Mouse (Mus musculus): ENCODE measurements around the gene Ppp2r5c. TPM values are rescaled to one million over a fixed set of nuclear protein-coding genes. Genes with fewer than 3 reads are reported as not detected.

Gene Ppp2r5c
- total and polyA plus RNA-seq, 2 experiments from 2014 or later = 169 to 191 TPM

DNA sequence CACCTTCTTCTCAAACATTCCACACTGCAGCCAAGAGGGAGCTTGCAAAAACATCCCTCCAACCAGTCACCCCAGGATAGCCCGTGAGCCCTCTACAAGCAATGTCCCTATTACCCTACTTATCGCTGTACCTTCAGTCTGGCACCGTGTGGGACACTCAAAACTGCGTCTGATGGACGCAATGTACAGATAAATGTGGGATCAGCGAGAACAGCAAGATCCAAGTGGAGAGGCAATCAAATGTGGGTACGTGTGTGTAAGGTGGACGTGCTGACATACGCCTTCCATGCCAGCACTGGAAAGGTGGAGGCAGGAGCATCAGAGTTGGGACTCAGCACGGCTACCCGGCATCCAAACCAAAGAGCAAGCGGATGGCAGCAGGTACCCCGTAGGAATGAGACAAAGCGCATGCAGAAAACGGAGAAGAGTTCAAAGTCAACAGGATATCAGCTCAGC is 143.9 kb downstream of the Ppp2r5c start:
- Histone ChIP-seq H3K9me3 (ENCODE audit: low read length) (no peaks in the 10 kb centered on the region), H3K4me2 (ENCODE audit: low read depth) (peak overlapping the region; percentile 90), H3K4me3 (ENCODE audit: low read depth, low read length) (peak overlapping the region; percentile 87), H3K4me1 (ENCODE audit: insufficient read depth) (peaks cover 9% of the 10 kb centered on the region), H3K36me3 (ENCODE audit: insufficient read depth) (no peaks in the 10 kb centered on the region), H3K27ac (ENCODE audit: low read depth, low read length) (peak overlapping the region; percentile 98), H3K9ac (peak overlapping the region; percentile 90), H3K27me3 (ENCODE audit: insufficient read depth, low read length) (no peaks in the 10 kb centered on the region)
- DNase-seq = no peak
- WGBS = 4% methylated on average over 15 of the region's 15 CpGs
- ATAC-seq = peak; percentile 34; the same call in 1 of the 2 replicates
- no peak for TF ChIP-seq CTCF (IDR thresholded peaks at IDR 0.05; ENCODE audit: low read depth)

DNA sequence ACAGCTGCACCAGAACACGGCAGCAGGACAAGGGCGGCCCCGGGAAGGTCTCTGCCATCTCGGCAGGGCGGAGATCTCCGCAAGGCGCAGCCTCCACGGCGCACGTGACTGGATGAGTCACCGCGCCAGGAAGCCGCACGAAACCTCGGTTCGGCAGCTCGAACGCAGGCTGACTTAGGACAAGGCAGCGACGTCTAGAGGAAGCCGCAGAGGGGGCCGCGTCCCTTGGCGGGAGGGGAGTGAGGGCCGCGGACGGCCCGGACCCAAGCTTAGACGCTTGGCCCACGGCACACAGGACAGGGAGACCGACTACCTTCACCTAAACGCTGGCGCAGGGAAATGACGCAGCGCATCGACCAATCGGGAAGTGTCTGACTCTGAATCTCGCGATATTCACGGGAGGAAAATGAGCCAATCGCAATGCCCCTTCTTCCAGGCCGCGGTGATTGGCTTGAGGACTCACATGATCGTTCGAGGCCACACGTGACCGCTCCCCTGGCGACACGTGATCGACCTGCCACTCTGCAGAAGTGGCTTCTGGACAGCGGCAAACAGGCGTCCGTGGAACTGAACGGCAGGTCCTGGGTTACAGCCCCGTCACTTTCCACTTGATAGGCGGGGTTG is 144.5 kb downstream of the Ppp2r5c start:
- Histone ChIP-seq H3K4me2 (ENCODE audit: low read depth) (peak overlapping the region; percentile 90), H3K27me3 (ENCODE audit: insufficient read depth, low read length) (no peaks in the 10 kb centered on the region), H3K36me3 (ENCODE audit: insufficient read depth) (no peaks in the 10 kb centered on the region), H3K9me3 (ENCODE audit: low read length) (no peaks in the 10 kb centered on the region), H3K9ac (peak overlapping the region; percentile 90), H3K4me3 (ENCODE audit: low read depth, low read length) (peak overlapping the region; percentile 87), H3K27ac (ENCODE audit: low read depth, low read length) (peak overlapping the region; percentile 98), H3K4me1 (ENCODE audit: insufficient read depth) (peaks cover 9% of the 10 kb centered on the region)
- ATAC-seq (peak; percentile 98), DNase-seq (peak; percentile 100)
- no peak for TF ChIP-seq CTCF (IDR thresholded peaks at IDR 0.05; ENCODE audit: low read depth)
- 2% methylated on average over 56 of the region's 56 CpGs for WGBS

DNA sequence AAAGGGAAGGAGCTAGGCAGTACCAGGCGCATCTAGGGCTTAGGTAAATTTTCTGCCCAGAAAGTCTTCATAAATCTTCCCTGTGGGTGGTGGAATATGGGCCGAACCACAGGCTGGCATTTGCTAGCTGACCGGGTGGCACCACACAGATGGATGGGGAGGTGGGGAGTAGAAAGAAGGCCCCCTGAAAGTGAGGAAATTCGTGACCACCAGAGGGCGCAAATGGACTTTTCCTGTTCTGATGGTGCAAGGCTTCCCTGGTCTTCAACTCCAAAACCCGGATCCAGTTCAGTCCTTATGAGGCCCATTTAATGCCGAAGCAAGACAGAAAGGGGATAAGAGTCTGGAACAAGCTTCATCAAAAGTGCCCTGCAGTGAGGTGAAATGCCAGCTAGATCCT is 151.6 kb downstream of the Ppp2r5c start:
- peaks cover 12% of the 10 kb centered on the region for H3K4me1 ChIP-seq (ENCODE audit: insufficient read depth)
- H3K9ac ChIP-seq = no peak overlapping the region
- no peaks in the 10 kb centered on the region for H3K9me3 ChIP-seq (ENCODE audit: low read length)
- no peak for ATAC-seq
- no peak overlapping the region for H3K4me2 ChIP-seq (ENCODE audit: low read depth)
- 5% methylated on average over 7 of the region's 7 CpGs for WGBS
- DNase-seq = peak; percentile 80
- no peaks in the 10 kb centered on the region for H3K36me3 ChIP-seq (ENCODE audit: insufficient read depth)
- no peak overlapping the region for H3K4me3 ChIP-seq (ENCODE audit: low read depth, low read length)
- peak; percentile 78 for TF ChIP-seq CTCF (IDR thresholded peaks at IDR 0.05; ENCODE audit: low read depth)
- H3K27me3 ChIP-seq (ENCODE audit: insufficient read depth, low read length) = no peaks in the 10 kb centered on the region
- H3K27ac ChIP-seq (ENCODE audit: low read depth, low read length) = no peak overlapping the region

DNA sequence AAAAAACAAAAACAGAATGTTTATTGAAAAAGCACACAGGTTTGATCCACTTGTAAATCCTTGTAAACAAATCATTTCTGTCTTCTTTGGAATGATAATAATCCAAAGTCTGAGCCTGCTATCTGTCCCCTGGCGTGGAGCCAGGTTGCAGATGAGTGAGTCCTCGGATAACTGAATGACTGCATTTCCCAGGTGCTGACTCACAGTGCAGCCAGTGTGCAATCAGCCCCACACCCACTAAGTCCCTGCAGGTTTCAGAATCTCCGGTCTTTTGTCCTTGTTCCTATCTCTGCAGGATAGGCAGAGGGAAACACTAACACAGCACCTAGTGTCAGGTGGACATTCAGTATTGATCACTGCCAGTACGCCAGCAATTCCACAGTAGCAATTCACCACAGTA is 152.9 kb downstream of the Ppp2r5c start:
- Histone ChIP-seq H3K27me3 (ENCODE audit: insufficient read depth, low read length) (no peaks in the 10 kb centered on the region), H3K9me3 (ENCODE audit: low read length) (no peaks in the 10 kb centered on the region), H3K27ac (ENCODE audit: low read depth, low read length) (peak overlapping the region; percentile 29; the same call in 1 of the 2 replicates), H3K36me3 (ENCODE audit: insufficient read depth) (no peaks in the 10 kb centered on the region), H3K4me1 (ENCODE audit: insufficient read depth) (peaks cover 18% of the 10 kb centered on the region), H3K9ac (0 out of 2 replicates have a peak overlapping the region, but pooled peaks have one; percentile 99), H3K4me2 (ENCODE audit: low read depth) (peak overlapping the region; percentile 77), H3K4me3 (ENCODE audit: low read depth, low read length) (0 out of 2 replicates have a peak overlapping the region, but pooled peaks have one; percentile 99)
- 63% methylated on average over 4 of the region's 4 CpGs for WGBS
- no peak for ATAC-seq
- no peak for TF ChIP-seq CTCF (IDR thresholded peaks at IDR 0.05; ENCODE audit: low read depth)
- DNase-seq = peak; percentile 4

DNA sequence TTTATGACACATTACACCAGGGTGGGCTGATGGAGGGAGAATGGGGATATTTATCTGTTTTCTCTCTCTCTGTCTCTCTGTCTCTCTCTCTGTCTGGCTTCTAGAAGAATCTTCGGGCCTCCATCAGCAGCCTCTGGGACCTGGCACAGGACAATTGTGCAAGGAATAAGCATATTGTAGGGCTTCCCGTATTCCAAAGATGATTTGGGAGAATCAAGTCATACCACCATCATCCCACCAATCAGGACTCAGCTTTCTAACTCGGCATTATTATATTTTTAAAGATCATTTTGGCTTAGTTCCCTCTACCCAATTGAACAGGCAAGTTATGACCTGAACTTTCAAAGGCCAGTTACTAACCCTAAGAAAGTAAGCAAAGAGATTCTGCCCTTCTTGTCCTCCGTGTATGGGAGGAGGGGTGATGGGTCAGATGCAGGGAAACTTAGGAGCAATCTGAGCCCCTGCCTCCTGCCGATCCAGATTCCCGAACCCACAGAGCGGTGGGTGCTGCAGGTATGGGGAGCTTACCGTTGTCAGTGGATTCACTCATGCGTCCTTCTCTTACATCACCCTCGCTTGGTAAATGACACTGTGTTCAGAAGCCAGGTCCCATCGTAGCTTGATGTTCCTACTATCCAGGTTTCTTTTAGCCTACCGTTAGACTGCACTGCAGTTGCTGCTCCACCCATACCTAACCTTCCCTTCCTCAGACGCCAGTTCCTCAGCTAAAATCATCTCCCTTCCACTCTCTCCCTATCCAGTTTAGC is 153.5 kb downstream of the Ppp2r5c start:
- DNase-seq (peak; percentile 43), ATAC-seq (peak; percentile 3; the same call in 1 of the 2 replicates)

DNA sequence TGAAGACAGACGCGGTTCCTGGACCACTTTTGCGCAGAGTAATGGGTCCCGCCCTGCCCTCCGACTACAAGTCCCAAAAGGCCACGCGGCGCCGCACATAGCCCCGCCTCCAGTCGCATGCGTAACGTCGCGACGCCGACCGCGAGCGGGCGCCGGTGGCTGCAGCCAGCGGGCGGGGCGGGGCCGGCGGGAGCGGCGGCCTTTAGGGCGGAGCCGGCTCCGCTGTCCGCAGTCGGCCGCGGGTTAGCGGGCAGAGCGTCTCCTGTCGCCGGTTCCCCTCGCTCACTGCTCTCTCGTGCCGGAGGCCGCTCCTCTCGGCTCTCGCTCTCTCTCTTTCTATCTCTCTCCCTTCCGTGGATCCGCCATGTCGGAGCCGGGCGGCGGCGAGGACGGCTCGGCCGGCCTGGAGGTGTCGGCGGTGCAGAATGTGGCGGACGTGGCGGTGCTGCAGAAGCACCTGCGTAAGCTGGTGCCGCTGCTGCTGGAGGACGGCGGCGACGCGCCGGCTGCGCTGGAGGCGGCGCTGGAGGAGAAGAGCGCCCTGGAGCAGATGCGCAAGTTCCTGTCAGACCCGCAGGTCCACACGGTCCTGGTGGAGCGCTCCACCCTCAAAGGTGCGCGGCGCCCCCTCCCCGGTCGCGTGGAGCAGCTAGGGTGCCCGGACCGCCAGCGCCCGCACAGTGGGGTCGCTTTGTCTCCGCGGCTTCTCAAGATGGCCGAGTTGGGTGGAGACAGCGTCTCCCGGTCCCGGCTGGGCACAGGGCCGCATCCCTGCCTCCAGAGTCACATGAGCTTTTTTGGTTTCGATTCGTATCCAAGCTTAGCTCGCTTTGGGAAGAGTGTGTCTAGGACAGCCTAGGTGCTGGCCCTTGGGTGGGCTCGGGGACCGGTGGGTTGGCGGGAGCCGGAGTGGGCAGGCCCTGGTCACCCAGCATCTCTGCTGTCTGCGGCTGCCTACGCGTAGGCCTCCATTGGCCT is 154.6 kb downstream of the Ppp2r5c start, which contains the start of gene Dync1h1:
Gene Dync1h1, plus strand, starts transcription at position 212 of the 978 bp plus-strand sequence.
- peak within 1 kb of the TSS; percentile 99 for H3K9ac ChIP-seq
- peak; percentile 97 for ATAC-seq
- no peaks in the 10 kb centered on the region for H3K27me3 ChIP-seq (ENCODE audit: insufficient read depth, low read length)
- no peaks in the 10 kb centered on the region for H3K36me3 ChIP-seq (ENCODE audit: insufficient read depth)
- peak within 1 kb of the TSS; percentile 77 for H3K4me2 ChIP-seq (ENCODE audit: low read depth)
- TF ChIP-seq CTCF (IDR thresholded peaks at IDR 0.05; ENCODE audit: low read depth) = peak; percentile 22; the same call in 1 of the 2 replicates
- 2% methylated on average over 105 of the region's 105 CpGs for WGBS
- peak; percentile 95 for DNase-seq
- H3K9me3 ChIP-seq (ENCODE audit: low read length) = no peaks in the 10 kb centered on the region
- peaks cover 18% of the 10 kb centered on the region for H3K4me1 ChIP-seq (ENCODE audit: insufficient read depth)
- peak within 1 kb of the TSS; percentile 99 for H3K4me3 ChIP-seq (ENCODE audit: low read depth, low read length)
- peak within 1 kb of the TSS; percentile 99 for H3K27ac ChIP-seq (ENCODE audit: low read depth, low read length)

More for the DNA sequence above, 153.5 kb downstream of the Ppp2r5c start:
- no peak for TF ChIP-seq CTCF (IDR thresholded peaks at IDR 0.05; ENCODE audit: low read depth)
- Histone ChIP-seq H3K9me3 (ENCODE audit: low read length) (no peaks in the 10 kb centered on the region), H3K27me3 (ENCODE audit: insufficient read depth, low read length) (no peaks in the 10 kb centered on the region), H3K36me3 (ENCODE audit: insufficient read depth) (no peaks in the 10 kb centered on the region), H3K4me1 (ENCODE audit: insufficient read depth) (peaks cover 18% of the 10 kb centered on the region), H3K9ac (peak overlapping the region; percentile 99), H3K27ac (ENCODE audit: low read depth, low read length) (peak overlapping the region; percentile 29; the same call in 1 of the 2 replicates), H3K4me2 (ENCODE audit: low read depth) (peak overlapping the region; percentile 77), H3K4me3 (ENCODE audit: low read depth, low read length) (peak overlapping the region; percentile 99)
- 51% methylated on average over 13 of the region's 13 CpGs for WGBS
